Mouse (Mus musculus): ENCODE results near the gene 1700029J07Rik. TPM values are rescaled to one million over a fixed set of nuclear protein-coding genes. Genes with fewer than 3 reads are reported as not detected.
A peak's percentile ranks its signal among the peaks of the same experiment; 100 is the strongest.

Gene 1700029J07Rik
- polyA plus RNA-seq (2014; fragmentation: Nextera tagmentation; extraction: Ambion mirVana) = 2.8 and 3.4 TPM in 2 replicates

DNA sequence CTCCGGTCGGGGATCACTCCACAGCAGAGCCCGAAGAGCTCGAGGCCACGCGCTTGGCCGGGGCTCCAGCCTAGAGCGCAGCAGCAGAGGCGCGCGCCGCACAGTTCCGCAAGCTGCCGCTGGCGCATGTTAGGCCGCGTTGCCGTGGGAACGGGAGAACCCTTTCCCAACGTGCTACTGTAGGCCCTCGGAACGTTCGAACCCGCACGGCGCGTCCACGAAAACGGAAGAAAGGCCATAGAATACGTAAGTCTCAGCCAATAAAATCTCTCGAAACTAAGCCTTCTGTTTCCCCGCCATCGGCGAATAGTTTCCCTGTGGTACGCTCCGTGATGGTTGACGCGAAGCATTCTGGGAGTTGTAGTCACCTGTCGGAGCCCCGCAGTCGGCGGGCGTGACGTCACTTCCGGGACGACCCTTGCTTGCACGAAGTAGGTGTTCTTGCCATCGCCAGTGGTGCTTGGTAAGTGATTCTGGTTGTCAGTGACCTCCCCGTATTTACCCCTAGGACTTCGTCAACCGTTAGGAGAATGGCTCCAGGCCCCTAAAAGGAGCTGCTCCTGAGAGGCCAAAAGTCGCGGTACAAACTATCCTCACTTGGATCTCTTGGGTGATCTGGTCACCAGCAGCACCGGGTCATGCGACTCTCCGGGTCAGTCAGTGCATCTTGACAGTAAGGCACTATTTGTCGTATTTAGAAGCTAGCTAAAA lies at the start of gene 1700029J07Rik, which contains the start of gene Ufsp2:
TSS of gene 1700029J07Rik (minus strand) at position 127 of the 711 bp plus-strand sequence.
TSS of gene Ufsp2 (plus strand) at position 403 of the 711 bp plus-strand sequence.
- WGBS = under 1% methylated on average over 57 of the region's 57 CpGs

DNA sequence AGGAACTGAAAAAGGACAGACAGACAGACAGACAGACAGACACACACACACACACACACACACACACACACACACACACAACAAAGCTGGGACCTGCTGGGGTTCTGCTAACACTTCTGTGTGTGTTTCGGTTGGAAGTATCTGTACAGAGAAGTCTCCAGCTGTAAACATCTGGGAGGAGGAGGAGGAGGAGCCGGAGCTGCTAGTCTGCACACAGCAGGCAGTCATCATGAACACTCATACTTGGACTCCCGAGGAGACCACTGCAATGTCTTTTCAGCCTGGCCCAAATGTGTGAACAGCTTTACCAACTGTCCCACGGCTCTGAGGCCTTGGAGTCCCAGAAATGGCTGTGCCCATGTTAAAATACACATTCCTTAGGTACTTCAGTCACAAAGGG lies 49.3 kb upstream of the 1700029J07Rik start:
- no peaks in the 10 kb centered on the region for H3K4me1 ChIP-seq (ENCODE audit: control insufficient read depth, insufficient read depth, low read length)
- no peaks in the 10 kb centered on the region for H3K9me3 ChIP-seq (ENCODE audit: control insufficient read depth, low read length)
- ATAC-seq (ENCODE audit: low FRiP score) (no peak), DNase-seq (ENCODE audit: low spot score, missing footprints) (no peak)
- WGBS = 70% methylated on average over 4 of the region's 4 CpGs
- H3K27me3 ChIP-seq (ENCODE audit: control insufficient read depth, insufficient read depth, low read length) = no peaks in the 10 kb centered on the region
- H3K36me3 ChIP-seq (ENCODE audit: control insufficient read depth, insufficient read depth, low read length) = no peaks in the 10 kb centered on the region
- no peak overlapping the region for H3K4me2 ChIP-seq
- H3K27ac ChIP-seq (ENCODE audit: low read depth, low read length) = no peak overlapping the region
- H3K9ac ChIP-seq (ENCODE audit: low read length) = no peak overlapping the region
- no peak overlapping the region for H3K4me3 ChIP-seq (ENCODE audit: low read depth, low read length)

More for the DNA sequence above, at the start of gene 1700029J07Rik, which contains the start of gene Ufsp2:
- Histone ChIP-seq H3K4me3 (ENCODE audit: low read depth, low read length) (peak within 1 kb of the TSS; percentile 60), H3K4me2 (peak within 1 kb of the TSS; percentile 66), H3K9ac (ENCODE audit: low read length) (peak within 1 kb of the TSS; percentile 66), H3K27ac (ENCODE audit: low read depth, low read length) (peak within 1 kb of the TSS; percentile 63), H3K36me3 (ENCODE audit: control insufficient read depth, insufficient read depth, low read length) (0 out of 2 replicates have a peak, but pooled peaks cover 2% of the 10 kb centered on the region), H3K27me3 (ENCODE audit: control insufficient read depth, insufficient read depth, low read length) (no peaks in the 10 kb centered on the region), H3K4me1 (ENCODE audit: control insufficient read depth, insufficient read depth, low read length) (peaks cover 7% of the 10 kb centered on the region), H3K9me3 (ENCODE audit: control insufficient read depth, low read length) (no peaks in the 10 kb centered on the region)
- ATAC-seq (ENCODE audit: low FRiP score) (peak; percentile 99), DNase-seq (ENCODE audit: low spot score, missing footprints) (peak; percentile 100)

DNA sequence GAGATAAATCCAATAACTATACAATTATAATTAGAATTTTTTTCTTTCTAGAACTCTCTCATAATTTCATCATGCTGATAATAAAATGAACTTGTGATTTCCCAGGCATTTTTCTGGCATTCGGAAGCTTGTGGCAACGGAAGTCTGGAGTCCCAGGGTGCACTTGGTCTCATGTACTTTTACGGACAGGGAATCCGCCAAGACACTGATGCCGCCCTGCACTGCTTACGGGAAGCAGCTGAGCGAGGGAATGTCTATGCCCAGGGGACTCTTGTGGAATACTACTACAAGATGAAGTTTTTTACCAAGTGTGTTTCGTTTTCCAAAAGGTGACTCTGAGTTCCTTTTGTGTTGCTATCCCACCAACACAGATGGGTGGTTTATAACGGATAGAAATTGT lies 47.7 kb upstream of the 1700029J07Rik start:
- no peak overlapping the region for H3K4me3 ChIP-seq (ENCODE audit: low read depth, low read length)
- ATAC-seq (ENCODE audit: low FRiP score) = no peak
- WGBS = 95% methylated on average over 9 of the region's 9 CpGs

DNA sequence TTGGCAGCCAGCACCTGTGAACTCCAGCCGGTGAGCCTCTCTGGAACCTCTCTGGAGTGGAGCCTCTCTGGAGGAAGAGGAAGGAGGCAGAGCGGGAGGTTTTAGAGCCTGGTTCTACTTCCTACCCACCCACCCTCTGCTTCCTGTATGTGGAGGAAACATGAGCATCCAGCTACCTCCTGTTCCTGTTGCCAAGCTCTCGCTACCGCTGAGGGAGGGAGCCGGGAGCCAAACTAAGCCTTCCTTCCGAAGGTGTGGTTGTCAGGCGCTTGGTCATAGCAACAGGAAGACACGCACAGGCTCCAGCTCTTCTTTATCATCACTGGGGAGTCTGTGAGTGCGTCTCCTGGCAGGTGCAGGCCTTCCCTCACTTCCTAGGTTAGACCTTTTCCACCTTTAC lies 47.2 kb upstream of the 1700029J07Rik start:
- Histone ChIP-seq H3K4me3 (ENCODE audit: low read depth, low read length) (no peak overlapping the region), H3K4me2 (no peak overlapping the region), H3K27me3 (ENCODE audit: control insufficient read depth, insufficient read depth, low read length) (no peaks in the 10 kb centered on the region), H3K4me1 (ENCODE audit: control insufficient read depth, insufficient read depth, low read length) (no peaks in the 10 kb centered on the region), H3K9me3 (ENCODE audit: control insufficient read depth, low read length) (no peaks in the 10 kb centered on the region), H3K36me3 (ENCODE audit: control insufficient read depth, insufficient read depth, low read length) (no peaks in the 10 kb centered on the region), H3K9ac (ENCODE audit: low read length) (no peak overlapping the region), H3K27ac (ENCODE audit: low read depth, low read length) (no peak overlapping the region)
- 92% methylated on average over 9 of the region's 9 CpGs for WGBS
- ATAC-seq (ENCODE audit: low FRiP score) (no peak), DNase-seq (ENCODE audit: low spot score, missing footprints) (no peak)

More for the DNA sequence above, 47.7 kb upstream of the 1700029J07Rik start:
- Histone ChIP-seq H3K4me1 (ENCODE audit: control insufficient read depth, insufficient read depth, low read length) (no peaks in the 10 kb centered on the region), H3K27me3 (ENCODE audit: control insufficient read depth, insufficient read depth, low read length) (no peaks in the 10 kb centered on the region), H3K9me3 (ENCODE audit: control insufficient read depth, low read length) (no peaks in the 10 kb centered on the region), H3K36me3 (ENCODE audit: control insufficient read depth, insufficient read depth, low read length) (no peaks in the 10 kb centered on the region), H3K27ac (ENCODE audit: low read depth, low read length) (no peak overlapping the region), H3K9ac (ENCODE audit: low read length) (no peak overlapping the region), H3K4me2 (no peak overlapping the region)
- no peak for DNase-seq (ENCODE audit: low spot score, missing footprints)

DNA sequence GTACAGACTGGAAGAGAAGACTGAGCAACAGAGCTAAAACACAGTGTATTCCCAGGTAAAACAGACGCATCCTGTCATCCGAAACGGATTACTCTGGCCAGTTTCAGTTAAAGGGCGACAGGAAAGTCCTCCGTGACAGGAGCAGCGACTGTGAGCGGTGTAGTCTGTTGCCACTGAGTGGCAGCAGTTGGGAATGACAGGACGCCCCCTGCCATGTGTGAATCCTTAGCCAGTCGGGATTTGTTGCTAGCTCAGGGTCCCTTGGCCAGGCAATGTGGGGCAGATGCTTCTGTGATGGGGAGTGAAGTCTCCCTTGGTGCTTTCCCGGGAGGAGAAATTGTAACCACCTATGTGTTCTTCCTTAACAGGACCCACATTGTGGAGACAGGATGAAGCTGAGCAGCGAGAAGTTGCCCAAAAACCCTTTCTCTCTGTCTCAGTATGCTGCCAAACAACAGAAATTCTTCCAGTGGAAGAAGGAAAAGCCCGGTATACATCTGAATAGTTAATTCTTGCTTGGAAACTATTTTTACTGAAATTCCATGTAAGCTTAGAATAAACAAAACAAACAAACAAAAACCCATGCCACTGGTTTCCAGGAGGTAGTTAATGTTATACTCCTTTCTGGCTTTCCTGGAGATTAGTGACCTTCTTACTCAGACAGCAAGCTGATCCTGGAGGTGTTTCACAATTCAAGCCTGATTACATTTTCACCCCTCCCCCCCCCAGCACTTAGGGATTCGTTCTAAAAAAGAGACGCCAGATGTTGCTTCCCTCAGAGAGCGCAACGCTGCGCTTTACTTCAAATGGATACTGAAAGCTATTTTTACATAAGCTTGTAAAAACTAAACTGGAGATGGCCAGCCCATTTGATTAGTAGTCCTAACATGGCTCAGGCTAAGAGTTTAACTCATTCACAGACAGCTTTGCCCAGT lies 36.0 kb upstream of the 1700029J07Rik start:
- WGBS = 13% methylated on average over 17 of the region's 17 CpGs
- H3K4me3 ChIP-seq (ENCODE audit: low read depth, low read length) = no peak overlapping the region
- no peaks in the 10 kb centered on the region for H3K9me3 ChIP-seq (ENCODE audit: control insufficient read depth, low read length)
- peak overlapping the region; percentile 34 for H3K4me2 ChIP-seq
- no peaks in the 10 kb centered on the region for H3K36me3 ChIP-seq (ENCODE audit: control insufficient read depth, insufficient read depth, low read length)
- peaks cover 7% of the 10 kb centered on the region; the same call in 1 of the 2 replicates for H3K4me1 ChIP-seq (ENCODE audit: control insufficient read depth, insufficient read depth, low read length)
- H3K9ac ChIP-seq (ENCODE audit: low read length) = no peak overlapping the region
- ATAC-seq (ENCODE audit: low FRiP score) (peak; percentile 50), DNase-seq (ENCODE audit: low spot score, missing footprints) (peak; percentile 89)
- no peak overlapping the region for H3K27ac ChIP-seq (ENCODE audit: low read depth, low read length)
- H3K27me3 ChIP-seq (ENCODE audit: control insufficient read depth, insufficient read depth, low read length) = no peaks in the 10 kb centered on the region

DNA sequence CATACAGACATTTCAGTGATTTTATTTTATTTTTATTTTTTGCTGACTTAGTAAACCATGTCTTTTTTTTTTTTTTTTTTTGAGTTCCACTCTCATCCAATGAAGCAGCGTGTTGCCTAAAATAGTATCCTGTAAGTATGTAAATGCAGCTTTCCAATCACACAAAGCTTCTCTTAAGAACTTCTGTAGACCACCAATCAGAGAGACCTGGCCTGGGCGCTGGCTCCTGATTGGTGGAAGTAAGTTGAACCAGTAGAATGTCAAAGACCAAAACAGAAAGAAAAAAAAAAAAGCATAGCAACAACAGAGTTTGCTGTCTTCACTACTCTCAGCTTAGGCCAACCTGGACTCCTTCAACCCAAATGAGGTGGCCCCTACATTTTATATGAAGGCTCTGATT lies 35.3 kb upstream of the 1700029J07Rik start:
- Histone ChIP-seq H3K36me3 (ENCODE audit: control insufficient read depth, insufficient read depth, low read length) (no peaks in the 10 kb centered on the region), H3K9ac (ENCODE audit: low read length) (no peak overlapping the region), H3K27me3 (ENCODE audit: control insufficient read depth, insufficient read depth, low read length) (no peaks in the 10 kb centered on the region), H3K4me3 (ENCODE audit: low read depth, low read length) (no peak overlapping the region), H3K27ac (ENCODE audit: low read depth, low read length) (no peak overlapping the region), H3K4me2 (peak overlapping the region; percentile 34), H3K9me3 (ENCODE audit: control insufficient read depth, low read length) (no peaks in the 10 kb centered on the region), H3K4me1 (ENCODE audit: control insufficient read depth, insufficient read depth, low read length) (peaks cover 7% of the 10 kb centered on the region; the same call in 1 of the 2 replicates)
- 48% methylated on average over 2 of the region's 2 CpGs for WGBS
- ATAC-seq (ENCODE audit: low FRiP score) (peak; percentile 46; the same call in 1 of the 2 replicates), DNase-seq (ENCODE audit: low spot score, missing footprints) (no peak)

DNA sequence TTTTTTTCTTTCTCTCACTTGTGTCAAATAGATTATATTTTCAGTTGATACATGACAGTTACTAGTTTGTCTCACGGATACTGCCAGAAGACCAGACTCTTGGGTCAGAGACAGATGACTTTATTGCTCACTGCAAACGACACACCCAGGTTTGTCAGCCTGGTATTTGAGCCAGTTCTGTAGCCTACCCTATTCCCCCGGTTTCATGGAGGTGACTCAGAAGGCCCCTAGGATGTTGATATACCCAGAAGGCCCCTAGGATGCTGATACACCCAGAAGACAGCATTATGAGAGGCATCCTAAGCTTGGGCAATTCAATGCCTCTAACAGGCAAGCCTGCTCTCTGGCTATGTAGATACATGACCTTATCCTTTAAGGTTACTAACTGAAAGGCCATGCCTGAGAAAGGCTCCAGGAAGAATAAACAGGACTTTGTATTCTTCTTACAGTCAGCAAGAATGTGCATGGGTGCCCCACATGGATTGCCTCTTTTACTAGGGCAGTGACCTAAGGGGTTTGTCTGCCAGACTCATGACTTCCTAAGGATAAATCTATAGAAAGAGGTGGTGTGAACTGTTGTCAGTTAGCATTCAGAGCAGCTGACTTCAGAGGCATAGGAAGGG lies 32.1 kb upstream of the 1700029J07Rik start:
- Histone ChIP-seq H3K9ac (ENCODE audit: low read length) (no peak overlapping the region), H3K4me2 (no peak overlapping the region), H3K27me3 (ENCODE audit: control insufficient read depth, insufficient read depth, low read length) (no peaks in the 10 kb centered on the region), H3K27ac (ENCODE audit: low read depth, low read length) (no peak overlapping the region), H3K4me1 (ENCODE audit: control insufficient read depth, insufficient read depth, low read length) (peaks cover 7% of the 10 kb centered on the region; the same call in 1 of the 2 replicates), H3K9me3 (ENCODE audit: control insufficient read depth, low read length) (no peaks in the 10 kb centered on the region), H3K36me3 (ENCODE audit: control insufficient read depth, insufficient read depth, low read length) (no peaks in the 10 kb centered on the region), H3K4me3 (ENCODE audit: low read depth, low read length) (no peak overlapping the region)
- no peak for ATAC-seq (ENCODE audit: low FRiP score)
- 91% methylated on average over 3 of the region's 3 CpGs for WGBS
- no peak for DNase-seq (ENCODE audit: low spot score, missing footprints)

DNA sequence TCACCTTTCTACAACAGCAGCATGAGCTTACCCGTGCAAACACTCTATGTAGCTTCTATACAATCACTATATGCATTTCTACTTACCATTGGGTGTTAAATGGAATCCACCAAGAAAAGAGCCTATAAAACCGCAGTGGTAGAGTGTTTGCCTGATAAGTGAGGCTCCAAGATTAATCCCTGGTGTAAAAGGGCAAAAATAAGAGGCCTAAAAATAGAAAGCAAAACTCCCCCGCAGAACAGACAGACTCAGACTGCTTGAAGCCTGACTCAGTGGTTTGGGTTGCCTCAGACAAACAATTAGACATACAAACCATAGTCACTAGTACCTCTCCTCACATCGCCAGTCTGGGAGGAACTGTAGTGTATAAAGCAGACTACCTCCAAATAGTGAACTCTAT lies 30.5 kb upstream of the 1700029J07Rik start, which contains the start of gene Ankrd37:
TSS of gene Ankrd37 (minus strand) at position 112 of the 400 bp plus-strand sequence.
- Histone ChIP-seq H3K4me1 (ENCODE audit: control insufficient read depth, insufficient read depth, low read length) (no peaks in the 10 kb centered on the region), H3K27ac (ENCODE audit: low read depth, low read length) (no peak within 1 kb of the TSS), H3K9ac (ENCODE audit: low read length) (no peak within 1 kb of the TSS), H3K4me2 (no peak within 1 kb of the TSS), H3K27me3 (ENCODE audit: control insufficient read depth, insufficient read depth, low read length) (no peaks in the 10 kb centered on the region), H3K4me3 (ENCODE audit: low read depth, low read length) (no peak within 1 kb of the TSS), H3K9me3 (ENCODE audit: control insufficient read depth, low read length) (no peaks in the 10 kb centered on the region), H3K36me3 (ENCODE audit: control insufficient read depth, insufficient read depth, low read length) (no peaks in the 10 kb centered on the region)
- 77% methylated on average over 4 of the region's 4 CpGs for WGBS
- ATAC-seq (ENCODE audit: low FRiP score) = no peak
- DNase-seq (ENCODE audit: low spot score, missing footprints) = no peak
